Mouse (Mus musculus) heart, adult 2 months (tissue): Measurements from ENCODE around the gene Paqr8. TPM values are rescaled to one million over a fixed set of nuclear protein-coding genes. Genes with fewer than 3 reads are reported as not detected.

ENCODE experiments used
- DNase-seq, 2 experiments: peaks; one replicate each; pipeline ENCODE4 v3.0.0; 2021
- H3K27ac ChIP-seq: fragments of 200-600 bp; 2 replicates; pipeline ENCODE4 v1.8.1; 2022
- H3K27me3 ChIP-seq: fragments of 200-500 bp; 2 replicates; pipeline ENCODE4 v1.6.1; 2012; ENCODE audit warnings: mild to moderate bottlenecking, low read length, inconsistent platforms, mixed read lengths; ENCODE audit not compliant: control insufficient read depth, insufficient read depth
- H3K36me3 ChIP-seq: fragments of 200-500 bp; 2 replicates; pipeline ENCODE4 v1.6.1; 2012; ENCODE audit warnings: low read length, inconsistent platforms; ENCODE audit not compliant: control insufficient read depth, insufficient read depth
- H3K4me1 ChIP-seq: fragments of 200-500 bp; 2 replicates; pipeline ENCODE4 v1.6.1; 2011; ENCODE audit warnings: low read length; ENCODE audit not compliant: control insufficient read depth, insufficient read depth
- H3K4me3 ChIP-seq: fragments of 200-600 bp; 2 replicates; pipeline ENCODE4 v1.8.1; 2022
- H3K79me2 ChIP-seq: fragments of 200-500 bp; replicated peaks from 2 replicates; pipeline ENCODE4 v1.6.1; 2012; ENCODE audit warnings: mild to moderate bottlenecking, inconsistent platforms, low read length, moderate library complexity, mixed read lengths; ENCODE audit not compliant: control insufficient read depth, insufficient read depth
- H3K9ac ChIP-seq: fragments of 200-500 bp; 2 replicates; pipeline ENCODE4 v1.6.1; 2012; ENCODE audit warnings: low read depth, mild to moderate bottlenecking, control low read depth, inconsistent platforms, low read length, mixed read lengths
- CTCF ChIP-seq: fragments of 200-600 bp; IDR thresholded peaks from 2 replicates; pipeline ENCODE4 v1.8.1; 2022; ENCODE audit warnings: antibody characterized with exemption, mild to moderate bottlenecking, moderate library complexity
- EP300 ChIP-seq: fragments of 200-500 bp; IDR thresholded peaks from 2 replicates; pipeline ENCODE4 v1.6.1; 2011; ENCODE audit warnings: low read depth, low read length, control low read depth; ENCODE audit not compliant: insufficient read depth
- POLR2A ChIP-seq: fragments of 200-500 bp; IDR thresholded peaks from 2 replicates; pipeline ENCODE4 v1.6.1; 2011; ENCODE audit warnings: mild to moderate bottlenecking, low read depth, low read length, control low read depth; ENCODE audit not compliant: insufficient read depth
- WGBS: fragments of 180-500 bp; shearing (Covaris S2); methylation state at CpG from one replicate; pipeline ENCODE4 v1.1.7; 2018; 5-methylcytosine and 5-hydroxymethylcytosine counted together
- intact Hi-C: fragments of 180-260 bp; cut with DNase I; formaldehyde crosslinking; loops from one replicate; pipeline ENCODE4 v1.15.1; 2025
- polyA plus RNA-seq: library from polyadenylated mRNA; depleted of rRNA; stranded (reverse); fragments of >200 nt; gene quantifications from 2 replicates; pipeline ENCODE4 v1.2.3, GENCODE M21; 2012; rRNA removed
- total RNA-seq, 2 experiments: library from RNA; stranded (reverse); gene quantifications; 2 replicates each; pipeline ENCODE4 v1.2.3; 2021

The Paqr8 gene
- total and polyA plus RNA-seq, 3 experiments, result 1.2 to 2.2 (median 2.0) TPM

GRCm38 (mm10) chr1:20981764-20982163 lies 91.4 kb downstream of the Paqr8 start:
- TF ChIP-seq POLR2A (no peak), EP300 (no peak), CTCF (no peak)
- intact Hi-C loops, result no loop called here

DNA sequence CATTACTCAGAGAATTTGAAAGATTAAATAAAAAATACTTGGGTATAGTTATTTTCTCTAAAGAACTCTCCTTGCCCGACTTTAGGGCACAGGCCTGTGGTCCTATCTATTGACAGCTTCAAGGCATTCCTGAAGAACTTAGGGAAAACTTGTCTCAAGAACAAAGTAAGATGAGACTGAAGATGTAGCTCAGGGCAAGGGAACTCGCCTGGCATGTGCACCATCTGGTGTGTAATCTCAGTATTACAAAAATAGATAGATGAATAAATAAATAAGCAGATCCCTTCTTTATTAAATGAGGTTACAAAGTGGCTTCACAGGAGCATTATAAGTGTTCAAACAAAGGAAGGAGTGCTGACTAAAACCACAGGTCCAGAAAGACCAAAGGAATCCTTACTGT lies 93.7 kb downstream of the Paqr8 start:
- Histone ChIP-seq H3K4me3 (no peak overlapping the region), H3K4me1 (no peaks in the 10 kb centered on the region), H3K27ac (no peak overlapping the region), H3K36me3 (no peaks in the 10 kb centered on the region), H3K9ac (no peak overlapping the region), H3K79me2 (no peaks in the 10 kb centered on the region), H3K27me3 (no peaks in the 10 kb centered on the region)
- intact Hi-C loops, result no loop called here
- no peak for TF ChIP-seq POLR2A
- no peak for TF ChIP-seq EP300
- peak; percentile 24; the same call in 1 of the 2 replicates for TF ChIP-seq CTCF
- no peak for DNase-seq
- WGBS, result 69% methylated on average over 2 of the region's 2 CpGs

More at GRCm38 (mm10) chr1:20981764-20982163, 91.4 kb downstream of the Paqr8 start:
- 82% methylated on average over 6 of the region's 6 CpGs for WGBS
- DNase-seq, result no peak
- no peaks in the 10 kb centered on the region for H3K27me3 ChIP-seq
- H3K79me2 ChIP-seq, result no peaks in the 10 kb centered on the region
- H3K36me3 ChIP-seq, result no peaks in the 10 kb centered on the region
- no peaks in the 10 kb centered on the region for H3K4me1 ChIP-seq
- no peak overlapping the region for H3K9ac ChIP-seq
- no peak overlapping the region for H3K27ac ChIP-seq
- no peak overlapping the region for H3K4me3 ChIP-seq

DNA sequence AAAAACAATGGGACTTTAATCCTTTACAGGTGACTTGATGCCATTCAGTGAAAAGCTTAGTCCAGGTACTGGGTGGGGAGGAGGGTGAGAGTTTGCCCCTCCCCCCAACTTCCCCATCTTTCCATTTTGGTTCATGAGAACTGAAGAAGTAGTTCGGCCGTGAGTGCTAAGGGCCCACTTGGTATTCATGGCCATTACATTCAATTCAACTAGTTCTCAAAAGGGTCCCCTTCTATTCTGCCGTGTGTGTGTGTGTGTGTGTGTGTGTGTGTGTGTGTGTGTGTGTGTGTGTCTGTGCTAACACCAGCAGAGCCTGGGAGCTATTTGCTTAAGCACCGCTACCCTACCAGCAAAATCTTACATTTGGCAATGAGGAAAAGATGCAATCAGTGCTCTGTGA lies 94.2 kb downstream of the Paqr8 start:
- no peak for DNase-seq
- Histone ChIP-seq H3K9ac (no peak overlapping the region), H3K4me3 (no peak overlapping the region), H3K4me1 (no peaks in the 10 kb centered on the region), H3K36me3 (no peaks in the 10 kb centered on the region), H3K79me2 (no peaks in the 10 kb centered on the region), H3K27ac (no peak overlapping the region), H3K27me3 (no peaks in the 10 kb centered on the region)
- no peak for TF ChIP-seq CTCF
- no peak for TF ChIP-seq EP300
- TF ChIP-seq POLR2A, result no peak
- intact Hi-C loops, result no loop called here
- WGBS, result 82% methylated on average over 4 of the region's 4 CpGs

- TF ChIP-seq POLR2A (no peak), CTCF (no peak), EP300 (no peak)
- H3K27me3 ChIP-seq, result no peaks in the 10 kb centered on the region
- H3K4me3 ChIP-seq, result no peak overlapping the region
- H3K79me2 ChIP-seq, result no peaks in the 10 kb centered on the region
- H3K36me3 ChIP-seq, result no peaks in the 10 kb centered on the region
- no peak for DNase-seq
- intact Hi-C loops, result no loop called here
- H3K4me1 ChIP-seq, result no peaks in the 10 kb centered on the region
- no peak overlapping the region for H3K27ac ChIP-seq
- WGBS, result 49% methylated on average over 10 of the region's 10 CpGs
- no peak overlapping the region for H3K9ac ChIP-seq
Observed at GRCm38 (mm10) chr1:20986378-20987056, 96.1 kb downstream of the Paqr8 start.

Other genes starting within 250 kb of the Paqr8 start
- gene Il17a, start 159.7 kb upstream of the Paqr8 start, total RNA-seq, result not detected
- not detected in 2 replicates for gene Il17a, start 159.7 kb upstream of the Paqr8 start, polyA plus RNA-seq
- gene Il17f, start 100.0 kb upstream of the Paqr8 start, total RNA-seq, result not detected
- gene Il17f, start 100.0 kb upstream of the Paqr8 start, polyA plus RNA-seq, result not detected in 2 replicates
- gene Mcm3, start 70.3 kb upstream of the Paqr8 start, total RNA-seq, result 1 to 10 TPM; 4.3 to 5.4 TPM
- gene Mcm3, start 70.3 kb upstream of the Paqr8 start, polyA plus RNA-seq, result 3.5 and 7.5 TPM in 2 replicates
- gene Efhc1, start 61.0 kb downstream of the Paqr8 start, total RNA-seq, result under 1 TPM; 0.41 to 0.63 TPM
- 1.2 and 1.8 TPM in 2 replicates for gene Efhc1, start 61.0 kb downstream of the Paqr8 start, polyA plus RNA-seq
- 1 to 10 TPM; 5.6 to 6.0 TPM for gene Tram2, start 188.6 kb downstream of the Paqr8 start, total RNA-seq
- 4.6 and 7.1 TPM in 2 replicates for gene Tram2, start 188.6 kb downstream of the Paqr8 start, polyA plus RNA-seq